Mouse (Mus musculus): Measurements from ENCODE around the gene Pgk2. TPM values are rescaled to one million over a fixed set of nuclear protein-coding genes. Genes with fewer than 3 reads are reported as not detected.
"Not testable (repeated sequence)": the region's sequence is repeated elsewhere in the genome, so short reads cannot be mapped to it uniquely, and the experiment has no call there.

Gene Pgk2
- not detected in 2 replicates for polyA plus RNA-seq (2015; fragmentation: Nextera tagmentation; extraction: Ambion mirVana)

GRCm38 (mm10) chr17:40208540-40208939 lies at the start of gene Pgk2:
Gene Pgk2 (minus strand): TSS chr17:40208640.
- WGBS, result 77% methylated on average over 4 of the region's 4 CpGs
- no peak within 1 kb of the TSS for H3K9ac ChIP-seq
- no peak for ATAC-seq (ENCODE audit: low read depth)
- H3K4me1 ChIP-seq (replicated peaks), result no peaks in the 10 kb centered on the region
- no peak within 1 kb of the TSS for H3K27ac ChIP-seq (replicated peaks)
- no peak within 1 kb of the TSS for H3K4me2 ChIP-seq
- no peaks in the 10 kb centered on the region for H3K27me3 ChIP-seq
- no peaks in the 10 kb centered on the region for H3K36me3 ChIP-seq
- H3K4me3 ChIP-seq, result no peak within 1 kb of the TSS
- H3K9me3 ChIP-seq, result no peaks in the 10 kb centered on the region

GRCm38 (mm10) chr17:40252487-40252886 lies 44.0 kb upstream of the Pgk2 start:
- Histone ChIP-seq H3K4me2 (no peak overlapping the region), H3K4me3 (no peak overlapping the region), H3K4me1 (replicated peaks) (no peaks in the 10 kb centered on the region), H3K27me3 (no peaks in the 10 kb centered on the region), H3K27ac (replicated peaks) (no peak overlapping the region), H3K9me3 (no peaks in the 10 kb centered on the region), H3K9ac (no peak overlapping the region), H3K36me3 (no peaks in the 10 kb centered on the region)
- no peak for ATAC-seq (ENCODE audit: low read depth)
- WGBS, result 90% methylated on average over 1 of the region's 1 CpGs

GRCm38 (mm10) chr17:40242135-40242534 lies 33.7 kb upstream of the Pgk2 start, which contains the start of gene Crisp3:
Gene Crisp3 (minus strand): TSS chr17:40242288.
- H3K4me2 ChIP-seq, result no peak within 1 kb of the TSS
- no peak within 1 kb of the TSS for H3K4me3 ChIP-seq
- H3K27ac ChIP-seq (replicated peaks), result no peak within 1 kb of the TSS
- H3K9ac ChIP-seq, result no peak within 1 kb of the TSS
- no peaks in the 10 kb centered on the region for H3K4me1 ChIP-seq (replicated peaks)
- H3K27me3 ChIP-seq, result no peaks in the 10 kb centered on the region
- H3K36me3 ChIP-seq, result no peaks in the 10 kb centered on the region
- no peak for ATAC-seq (ENCODE audit: low read depth)
- H3K9me3 ChIP-seq, result no peaks in the 10 kb centered on the region

- not testable (repeated sequence) for H3K27ac ChIP-seq (replicated peaks); H3K9ac ChIP-seq; H3K27me3 ChIP-seq; H3K9me3 ChIP-seq; H3K4me3 ChIP-seq; H3K4me1 ChIP-seq (replicated peaks); H3K4me2 ChIP-seq; H3K36me3 ChIP-seq; ATAC-seq (ENCODE audit: low read depth)
These were observed 6.6 kb downstream of the Pgk2 start for GRCm38 (mm10) chr17:40201803-40202202.

GRCm38 (mm10) chr17:40190192-40190591 lies 18.2 kb downstream of the Pgk2 start:
- 88% methylated on average over 4 of the region's 4 CpGs for WGBS
- H3K4me3 ChIP-seq; H3K27ac ChIP-seq (replicated peaks); H3K4me1 ChIP-seq (replicated peaks); H3K27me3 ChIP-seq; H3K4me2 ChIP-seq; H3K9ac ChIP-seq; ATAC-seq (ENCODE audit: low read depth); H3K36me3 ChIP-seq; H3K9me3 ChIP-seq: not testable (repeated sequence)

GRCm38 (mm10) chr17:40157729-40158359 lies 50.6 kb downstream of the Pgk2 start:
- not testable (repeated sequence) for ATAC-seq (ENCODE audit: low read depth); H3K4me2 ChIP-seq; H3K9ac ChIP-seq; H3K36me3 ChIP-seq; H3K9me3 ChIP-seq; H3K27me3 ChIP-seq; H3K27ac ChIP-seq (replicated peaks); H3K4me3 ChIP-seq; H3K4me1 ChIP-seq (replicated peaks)
- WGBS, result 49% methylated on average over 8 of the region's 8 CpGs

Other genes with a start within 250 kb of the Pgk2 start
- gene AC192777.2, start 113.2 kb downstream of the Pgk2 start, polyA plus RNA-seq (2015; fragmentation: Nextera tagmentation; extraction: Ambion mirVana), result not detected in 2 replicates
- not detected in 2 replicates for gene Crisp3, start 33.6 kb upstream of the Pgk2 start, polyA plus RNA-seq (2015; fragmentation: Nextera tagmentation; extraction: Ambion mirVana)
- gene Crisp1, start 110.6 kb upstream of the Pgk2 start, polyA plus RNA-seq (2015; fragmentation: Nextera tagmentation; extraction: Ambion mirVana), result not detected in 2 replicates